Mouse (Mus musculus): ENCODE results near the gene Atp6v1g1.

The Atp6v1g1 gene

DNA sequence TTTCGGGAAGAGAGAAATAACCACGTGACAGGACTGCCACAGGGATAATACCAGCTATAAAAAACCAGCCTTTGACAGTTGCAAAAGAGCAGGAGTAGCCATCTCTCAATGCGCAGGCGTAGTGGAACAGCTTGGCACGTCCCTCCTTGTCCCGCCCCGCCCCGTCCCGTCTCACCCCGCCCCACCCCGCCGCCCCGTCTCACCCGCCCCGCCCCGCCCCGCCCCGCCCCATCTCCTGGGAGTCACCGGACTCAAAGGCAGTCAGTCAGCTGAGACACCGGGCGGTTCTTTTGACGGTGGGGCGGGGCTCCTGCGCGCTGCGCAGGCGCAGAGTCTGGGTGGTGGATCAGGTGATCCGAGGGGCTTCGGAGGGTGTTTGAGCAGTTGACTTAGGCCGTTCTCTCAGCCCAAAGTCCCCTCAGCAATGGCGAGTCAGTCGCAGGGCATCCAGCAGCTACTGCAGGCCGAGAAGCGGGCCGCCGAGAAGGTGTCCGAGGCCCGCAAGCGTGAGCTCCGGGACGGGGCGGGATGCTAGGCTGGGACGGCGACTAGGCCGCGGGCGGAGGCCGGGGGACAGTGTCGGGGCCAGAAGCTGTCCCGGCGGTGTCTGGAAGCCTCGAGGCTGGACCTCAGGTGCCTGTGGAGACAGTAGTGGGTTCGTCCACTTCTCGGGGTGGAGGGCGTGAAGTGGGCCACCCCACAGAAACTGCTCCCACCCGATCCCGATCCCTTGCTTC, at the start of gene Atp6v1g1:
Gene Atp6v1g1, plus strand, starts transcription at position 279 of the 737 bp plus-strand sequence.
- peak; percentile 95 for DNase-seq (ENCODE audit: low spot score)

DNA sequence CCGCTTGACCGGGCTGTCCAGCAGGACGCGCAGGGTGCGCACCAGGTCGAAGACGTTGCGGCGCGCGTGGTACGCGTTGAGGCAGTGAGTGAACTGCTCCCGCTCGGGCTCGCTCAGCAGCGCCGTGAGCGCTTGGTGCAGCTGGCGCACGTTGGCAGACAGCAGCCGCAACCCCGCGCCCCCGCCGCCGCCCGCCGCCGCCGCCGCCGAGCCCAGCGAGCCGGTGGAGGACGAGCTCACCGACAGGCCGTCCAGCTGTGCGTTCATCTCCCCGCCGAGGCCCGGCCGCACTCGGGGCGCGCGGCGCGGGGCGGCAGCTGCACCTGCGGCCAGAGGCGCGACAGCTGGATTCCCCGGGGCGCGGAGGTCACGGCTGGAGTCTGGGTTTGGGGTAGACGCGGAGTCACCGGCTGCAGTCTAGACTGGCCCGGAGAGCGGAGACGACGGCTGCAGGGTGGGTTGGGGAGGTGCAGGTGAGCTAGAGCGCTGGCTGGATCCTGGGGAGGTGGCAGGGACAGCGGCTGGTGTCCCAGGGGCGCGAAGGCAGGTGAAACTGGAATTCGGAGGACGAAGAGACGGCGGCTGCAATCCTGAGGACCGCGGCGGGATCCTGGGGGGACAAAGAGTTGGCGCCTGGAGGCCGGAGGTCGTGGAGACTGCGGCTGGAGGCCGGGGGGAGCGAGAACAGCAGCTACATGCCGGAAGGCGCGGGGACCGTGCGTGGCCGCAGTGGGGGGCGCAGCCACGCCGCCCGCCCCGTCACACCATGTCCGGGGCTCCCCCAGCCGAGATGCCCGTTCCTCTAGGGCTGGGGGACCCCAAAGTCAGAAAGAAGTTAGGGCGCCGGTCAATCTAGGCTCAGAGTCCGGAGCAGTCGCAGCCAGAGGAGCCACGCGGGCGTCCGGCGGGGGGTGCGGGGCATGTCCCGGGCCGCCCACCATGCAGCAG, 49.3 kb upstream of the Atp6v1g1 start:
- peak; percentile 32 for DNase-seq (ENCODE audit: low spot score)

DNA sequence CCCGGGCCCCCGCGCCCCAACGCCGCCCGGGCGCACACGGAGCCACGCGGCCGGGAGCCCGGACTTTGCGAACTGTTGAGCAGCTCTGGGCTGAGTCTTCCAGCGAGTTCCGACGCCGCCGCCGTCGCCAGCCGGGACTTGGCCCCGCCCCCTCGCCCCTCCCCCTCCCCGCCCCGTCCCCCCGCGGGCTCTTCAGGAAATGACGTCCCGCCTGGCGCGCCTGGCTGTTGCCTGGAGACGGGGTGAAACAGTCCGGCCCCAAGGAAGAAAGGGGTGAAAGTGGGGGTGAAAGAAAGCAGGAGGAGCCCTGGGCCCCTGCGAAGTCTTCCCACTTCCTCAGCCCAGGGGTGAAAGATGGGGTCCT, 48.7 kb upstream of the Atp6v1g1 start, which contains the start of gene Whrn:
Gene Whrn, minus strand, starts transcription at position 77 of the 364 bp plus-strand sequence.
- DNase-seq (ENCODE audit: low spot score) = peak; percentile 80

DNA sequence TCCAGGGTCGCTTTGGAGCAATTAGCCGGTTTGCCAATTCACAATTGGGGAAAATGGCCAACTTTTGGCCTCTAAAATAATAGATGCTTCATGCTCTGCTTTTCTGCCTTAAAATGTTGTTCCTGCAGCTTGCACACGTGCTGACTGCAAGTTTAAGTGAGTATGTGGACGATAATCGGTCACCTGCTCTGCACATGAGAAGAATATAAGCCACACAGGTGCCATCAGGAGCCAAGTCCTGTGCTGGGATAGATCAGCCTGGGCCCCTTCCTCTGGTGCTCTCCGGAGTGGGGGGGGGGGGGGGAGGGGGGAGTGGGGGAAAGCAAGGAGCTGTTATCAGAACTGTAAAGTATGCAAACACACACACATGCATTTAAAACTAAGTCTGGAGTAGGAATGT, 48.3 kb upstream of the Atp6v1g1 start:
- DNase-seq (ENCODE audit: low spot score) = no peak

DNA sequence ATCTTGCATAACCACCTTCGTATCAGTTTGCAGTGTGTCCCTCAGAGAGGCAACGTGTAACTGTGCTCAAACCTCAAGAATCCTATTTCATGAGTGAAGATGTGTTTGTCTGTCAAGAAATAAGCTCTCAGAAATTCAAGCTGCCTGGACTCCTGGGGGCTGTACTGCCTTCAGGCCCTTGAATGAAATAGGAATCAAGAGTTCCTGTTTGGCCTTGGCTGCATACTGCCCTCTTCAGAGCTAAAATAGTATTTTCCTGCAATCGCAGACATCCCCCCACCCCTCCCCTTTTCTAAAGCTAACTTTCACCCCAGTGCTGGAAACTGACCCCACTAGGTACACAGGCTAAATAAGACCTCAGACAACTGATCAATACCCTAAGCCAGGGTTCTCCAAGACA, 46.2 kb upstream of the Atp6v1g1 start:
- peak; percentile 52 for DNase-seq (ENCODE audit: low spot score)

DNA sequence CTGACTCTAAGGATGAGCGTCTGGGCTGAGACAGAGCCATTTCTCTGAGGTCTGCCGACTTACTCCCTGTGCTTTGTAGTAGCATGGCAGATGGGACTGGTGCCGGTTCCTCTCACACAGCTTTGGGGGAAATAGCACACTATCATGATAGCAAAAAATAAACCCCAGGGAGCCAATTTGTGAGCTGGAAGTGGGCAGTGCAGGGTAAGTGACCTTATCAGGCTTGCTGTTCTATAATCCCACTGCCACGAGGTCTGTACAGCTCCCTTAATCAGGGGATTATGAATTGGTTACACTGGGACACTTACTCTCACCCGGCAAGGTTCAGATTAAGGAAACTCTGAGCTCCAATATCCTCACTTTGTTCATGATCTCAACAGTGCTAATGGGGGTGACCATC, 43.5 kb upstream of the Atp6v1g1 start:
- DNase-seq (ENCODE audit: low spot score) = no peak

DNA sequence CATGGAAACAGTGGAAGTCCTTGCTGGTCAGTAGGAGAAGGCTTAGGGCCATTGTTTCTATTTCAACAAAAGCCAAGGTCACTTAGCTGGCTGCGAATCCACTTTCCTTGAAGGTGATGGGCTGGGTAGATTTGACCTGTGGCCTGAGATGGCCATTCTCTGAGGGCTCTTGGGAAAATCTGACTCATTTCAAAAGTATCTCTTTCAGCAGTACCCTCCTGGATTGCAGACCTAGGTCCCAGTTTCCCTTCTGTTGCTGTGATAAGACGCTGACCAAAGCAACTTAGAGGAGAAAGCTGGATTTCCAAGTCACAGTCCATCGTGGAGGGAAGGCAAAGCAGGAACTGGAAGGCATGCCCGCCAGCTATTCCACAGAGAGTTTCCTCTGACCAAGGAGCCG, 40.6 kb upstream of the Atp6v1g1 start:
- DNase-seq (ENCODE audit: low spot score) = no peak

DNA sequence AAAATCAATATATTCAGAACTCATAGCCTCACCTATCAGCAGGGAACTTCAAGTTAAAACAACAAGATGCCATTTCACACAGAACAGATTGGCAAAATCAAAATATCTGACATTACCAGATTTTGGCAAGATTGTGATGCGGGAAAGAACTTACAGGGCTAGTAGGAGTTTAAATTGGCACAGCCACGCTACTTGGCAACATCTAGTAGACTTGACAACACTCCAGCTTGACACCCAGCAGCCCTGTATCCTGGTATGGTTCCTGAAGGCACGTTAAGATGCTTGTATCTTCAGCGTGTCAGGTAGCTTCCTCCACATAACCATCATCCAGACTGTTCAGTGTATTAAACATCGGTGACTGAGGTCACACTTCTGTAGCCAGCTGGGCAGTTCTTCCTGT, 37.1 kb upstream of the Atp6v1g1 start:
- no peak for DNase-seq (ENCODE audit: low spot score)

DNA sequence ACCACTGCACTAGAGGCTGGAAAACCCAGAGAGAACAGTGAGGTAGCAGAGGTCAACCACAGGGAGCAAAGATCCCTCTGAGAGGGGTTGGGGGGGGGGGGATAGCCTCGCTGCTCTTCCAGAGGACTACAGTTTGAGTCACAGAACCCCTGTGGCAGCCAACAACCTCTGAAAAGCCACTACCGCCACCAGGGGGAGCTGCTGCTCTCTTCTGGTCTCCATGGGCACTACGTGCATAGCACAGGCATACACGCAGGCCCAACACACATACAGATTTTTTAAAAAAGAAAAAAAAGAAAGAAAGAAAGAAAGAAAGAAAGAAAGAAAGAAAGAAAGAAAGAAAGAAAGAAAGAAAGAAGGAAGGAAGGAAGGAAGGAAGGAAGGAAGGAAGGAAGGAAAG, 36.3 kb upstream of the Atp6v1g1 start:
- DNase-seq (ENCODE audit: low spot score) = peak; percentile 81

DNA sequence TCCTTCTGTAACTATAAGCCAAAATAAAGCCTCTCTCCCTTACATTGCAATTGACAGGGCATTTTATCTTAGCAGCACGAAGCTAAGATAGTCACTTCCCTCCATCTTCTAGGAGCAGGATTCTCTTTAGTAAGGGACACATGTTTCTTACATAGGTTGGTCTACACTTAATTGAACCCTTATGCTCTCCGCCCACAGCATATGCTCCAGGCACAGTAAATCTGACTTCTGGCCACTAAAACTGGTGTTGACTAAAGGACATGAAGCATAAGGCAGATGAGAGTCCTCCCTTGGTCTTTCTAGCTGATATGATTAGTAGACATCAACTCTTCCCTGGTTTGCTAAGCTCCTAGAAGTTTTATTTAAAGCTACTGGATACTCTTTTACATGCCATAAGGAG, 31.7 kb upstream of the Atp6v1g1 start:
- no peak for DNase-seq (ENCODE audit: low spot score)

DNA sequence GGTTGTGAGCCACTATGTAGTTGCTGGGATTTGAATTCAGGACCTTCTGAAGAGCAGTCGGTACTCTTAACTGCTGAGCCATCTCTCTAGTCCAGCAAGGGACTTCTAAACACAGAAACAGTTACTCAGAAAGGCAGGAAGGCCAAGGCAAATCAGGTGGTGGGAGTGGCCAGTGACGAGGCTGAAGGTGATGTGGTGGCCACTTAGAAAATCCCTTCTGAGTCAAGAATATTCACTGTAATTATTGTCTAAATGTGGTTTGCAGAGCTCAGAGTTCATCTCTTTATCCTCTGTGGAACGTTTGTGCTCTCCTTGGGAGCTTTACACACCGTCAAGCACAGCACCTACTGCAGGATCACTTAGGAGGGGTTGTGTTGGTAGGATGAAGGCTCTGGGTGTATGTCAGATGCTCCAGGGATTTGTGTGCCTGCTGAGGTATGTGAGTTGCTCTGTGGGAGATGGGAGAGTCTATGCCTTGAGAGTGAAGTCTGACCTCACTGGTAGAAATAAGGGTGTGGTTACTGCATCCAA, 30.1 kb upstream of the Atp6v1g1 start:
- DNase-seq (ENCODE audit: low spot score) = no peak

DNA sequence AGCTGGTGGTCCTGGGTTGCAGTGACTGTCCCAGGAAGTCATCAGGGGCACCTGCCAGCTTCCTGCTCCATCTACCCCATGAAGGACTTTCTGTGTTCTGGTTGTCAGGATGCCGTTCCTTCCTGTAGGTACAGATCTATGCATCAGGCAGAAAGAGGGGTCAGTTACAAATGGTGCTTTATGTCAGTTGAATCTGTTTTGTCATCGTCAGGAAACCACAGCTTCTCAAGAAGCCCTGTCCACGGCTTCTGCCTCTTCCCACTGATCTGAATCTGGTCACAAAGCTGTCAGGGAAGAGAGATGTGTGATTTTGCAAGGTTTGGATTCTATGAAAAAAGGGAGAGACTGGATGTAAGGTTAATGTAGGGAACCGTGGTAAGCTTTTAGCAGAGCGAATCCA, 29.6 kb upstream of the Atp6v1g1 start:
- DNase-seq (ENCODE audit: low spot score) = no peak

DNA sequence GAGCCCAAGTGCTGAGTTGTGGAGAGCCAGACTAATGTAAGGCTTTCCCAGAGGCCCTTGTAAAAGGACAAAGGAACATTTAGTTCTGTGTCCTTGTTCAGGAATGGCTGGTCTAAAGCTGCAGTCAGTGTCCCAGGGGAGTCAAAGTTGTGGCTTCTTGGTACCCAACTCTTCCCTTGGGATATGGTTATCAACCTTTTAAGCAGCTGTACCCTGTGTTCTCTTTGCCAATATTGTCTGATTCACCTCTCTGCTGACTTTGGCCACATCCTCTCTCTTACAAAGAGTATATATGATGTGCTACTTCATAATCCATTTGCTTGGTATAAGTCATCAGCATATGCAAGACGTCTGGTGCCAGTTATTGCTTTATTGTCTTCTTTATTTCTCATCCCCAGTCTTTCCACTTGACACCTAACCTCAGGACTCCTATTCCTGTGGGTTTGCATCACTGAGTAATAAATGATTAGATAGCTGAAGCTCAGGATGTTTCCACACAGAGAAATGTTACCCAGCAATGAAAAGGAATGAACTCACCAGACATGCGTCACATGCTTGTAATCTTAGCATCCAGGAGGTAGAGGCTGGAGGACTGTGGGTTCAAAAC, 22.7 kb upstream of the Atp6v1g1 start:
- DNase-seq (ENCODE audit: low spot score) = no peak

DNA sequence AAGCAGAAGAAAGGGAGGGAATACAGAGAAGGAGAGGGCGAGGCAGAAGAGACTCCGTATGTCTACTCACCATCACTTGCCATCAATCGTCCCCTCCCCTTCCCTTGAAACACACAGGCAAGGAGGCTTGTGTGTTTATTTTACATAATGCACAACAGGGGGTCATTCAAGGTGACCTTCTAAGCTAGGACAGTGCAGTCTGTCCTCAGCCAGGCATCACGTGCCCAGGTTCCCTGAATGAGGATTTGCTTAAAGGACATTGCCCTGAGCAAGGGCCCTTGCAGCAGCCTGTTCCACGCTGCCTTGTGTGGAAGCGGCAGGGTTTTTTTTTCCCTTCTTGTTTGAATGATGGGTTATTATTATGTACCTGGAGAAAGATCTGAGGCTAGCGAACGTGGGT, 19.1 kb upstream of the Atp6v1g1 start:
- DNase-seq (ENCODE audit: low spot score) = no peak

DNA sequence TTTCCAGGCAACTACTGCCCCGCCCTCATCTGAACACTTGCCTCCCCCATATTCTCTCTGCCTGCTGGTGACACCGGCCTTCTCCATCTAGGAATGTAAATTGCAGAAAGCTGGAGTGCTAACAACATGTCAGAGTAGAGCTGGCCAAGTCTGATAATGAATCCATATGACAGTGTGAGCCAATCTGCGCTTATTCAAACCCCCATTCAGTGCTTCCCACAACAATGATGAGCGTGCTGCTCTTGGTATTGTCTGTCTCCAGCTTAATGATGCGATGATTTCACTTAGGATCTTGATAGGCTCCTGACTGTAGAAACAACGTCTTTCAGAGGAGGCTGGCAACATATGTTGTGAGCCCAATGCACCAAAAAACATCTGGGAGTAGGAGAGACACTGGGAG, 15.6 kb upstream of the Atp6v1g1 start:
- peak; percentile 14 for DNase-seq (ENCODE audit: low spot score)

DNA sequence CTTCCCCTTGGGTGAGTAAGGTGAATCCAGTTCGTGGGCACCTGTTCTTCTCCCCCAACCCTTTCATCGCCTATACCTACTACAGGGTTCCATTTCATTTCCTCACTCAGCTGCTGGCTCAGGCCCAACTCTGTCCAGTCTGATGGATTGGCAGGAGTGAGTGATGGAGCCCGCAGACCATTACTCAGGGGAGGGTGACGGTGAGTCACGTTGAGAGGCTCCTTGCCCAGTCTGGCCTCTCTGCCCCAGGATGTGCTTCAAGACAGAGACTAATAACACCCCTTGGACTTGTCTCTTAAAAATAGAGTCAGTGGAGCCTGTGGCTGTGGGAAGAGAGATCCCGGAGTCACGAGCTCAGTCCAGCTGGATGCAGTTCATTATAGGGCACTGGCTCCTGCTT, 14.2 kb upstream of the Atp6v1g1 start:
- no peak for DNase-seq (ENCODE audit: low spot score)

DNA sequence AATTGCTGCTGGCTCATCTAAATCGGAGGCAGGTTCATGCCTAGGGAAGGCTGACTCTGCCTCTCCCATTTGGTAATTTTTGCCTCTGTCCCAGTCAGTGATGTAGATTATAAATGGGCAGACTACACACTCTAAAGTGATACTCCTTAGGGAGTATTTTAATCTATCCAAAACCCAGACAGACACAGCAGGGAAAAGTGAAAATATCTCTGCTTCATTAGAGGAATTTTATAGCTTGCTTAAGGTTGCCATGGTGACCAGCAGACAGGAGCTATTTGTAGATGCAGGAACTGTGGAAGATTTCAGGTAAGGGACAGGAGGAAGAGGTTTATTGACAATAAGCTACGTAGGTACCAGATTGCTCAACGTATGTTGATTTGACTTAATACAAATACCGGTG, 7.0 kb upstream of the Atp6v1g1 start:
- DNase-seq (ENCODE audit: low spot score) = no peak

DNA sequence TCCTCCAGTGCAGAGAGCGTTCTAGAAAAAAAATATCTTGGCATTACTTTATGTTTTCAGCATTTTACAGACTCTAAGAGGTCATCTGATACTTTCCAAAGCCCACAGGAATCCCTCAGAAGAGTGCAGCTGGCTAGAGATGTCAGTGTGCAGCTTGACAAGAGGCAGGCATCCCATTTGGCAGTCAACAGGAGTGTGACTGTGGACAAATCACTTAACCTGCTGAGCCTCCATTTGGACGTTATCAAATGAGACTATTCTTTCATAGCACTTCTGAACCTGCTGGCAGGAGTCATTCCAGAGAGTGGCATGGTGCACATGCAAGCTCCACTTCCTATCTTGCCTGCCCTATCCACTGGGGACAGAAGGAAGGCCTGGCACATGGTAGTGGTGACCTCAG, 2.4 kb upstream of the Atp6v1g1 start:
- DNase-seq (ENCODE audit: low spot score) = no peak

DNA sequence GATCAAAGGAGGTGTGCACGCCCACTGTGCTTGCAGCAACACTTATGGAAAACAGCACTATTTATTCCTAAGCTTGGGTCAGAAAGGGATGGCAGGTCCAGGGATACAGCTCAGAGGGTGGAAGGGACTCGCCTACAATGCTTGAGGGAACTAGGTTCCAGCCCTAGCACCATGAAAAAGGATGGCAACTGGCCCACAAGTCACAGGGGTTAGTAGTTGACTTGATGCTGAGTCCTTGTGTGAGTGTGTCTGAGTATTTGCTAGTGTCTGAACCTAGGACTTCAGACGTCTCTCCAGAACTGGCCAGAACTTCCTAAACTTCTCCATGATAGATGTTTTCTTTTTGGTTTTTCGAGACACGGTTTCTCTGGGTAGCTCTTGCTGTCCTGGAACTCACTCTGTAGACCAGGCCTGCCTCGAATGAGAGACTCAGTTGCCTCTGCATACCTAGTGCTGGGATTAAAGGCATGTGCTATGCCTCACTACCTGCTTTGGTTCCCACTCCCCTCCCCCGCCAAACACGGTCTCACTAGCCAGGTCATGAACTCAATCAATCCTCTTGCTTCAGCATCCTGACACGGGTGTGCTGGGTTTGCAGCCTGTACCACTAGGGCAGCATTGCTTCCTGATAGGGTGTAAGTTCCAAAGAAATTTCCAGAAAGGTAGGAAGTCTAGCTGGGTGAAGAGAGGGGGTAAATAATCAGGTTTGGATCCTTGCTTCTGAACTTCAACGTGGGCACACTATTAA, 652 bp upstream of the Atp6v1g1 start:
- no peak for DNase-seq (ENCODE audit: low spot score)

DNA sequence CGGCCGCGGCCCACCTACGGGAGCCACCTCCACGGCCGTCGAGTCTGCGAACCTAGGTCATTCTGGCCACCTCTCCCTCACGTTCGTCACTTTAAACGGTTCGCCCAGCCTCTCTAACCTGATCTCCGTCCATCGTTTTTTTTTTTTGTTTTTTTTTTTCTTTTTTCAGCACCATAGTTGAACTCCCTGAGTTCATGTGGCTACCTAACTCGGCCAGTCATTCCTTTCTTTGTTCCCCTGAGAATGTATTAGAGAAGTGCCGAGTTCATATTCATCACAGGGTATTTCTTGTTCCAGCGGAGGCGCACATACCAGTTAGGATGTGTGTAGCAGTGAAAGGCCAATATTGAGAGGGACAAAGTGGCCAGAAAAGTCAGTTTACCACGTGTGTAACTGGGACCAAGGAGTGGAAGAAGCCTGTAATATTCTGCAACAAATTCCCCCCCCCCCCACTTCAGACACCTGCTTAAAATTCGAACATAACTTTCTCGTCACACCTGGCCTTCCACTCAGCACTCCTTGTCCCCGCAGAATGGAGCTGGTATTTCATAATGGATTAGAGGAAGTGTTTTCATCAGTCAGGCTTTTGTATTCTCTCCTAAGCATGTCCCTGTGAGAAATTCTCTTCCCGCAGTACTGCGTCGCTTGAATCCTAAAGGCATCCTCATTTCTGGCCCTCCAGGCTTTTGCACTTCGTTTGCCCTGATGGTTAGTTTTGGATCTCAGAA, 823 bp downstream of the Atp6v1g1 start:
- no peak for DNase-seq (ENCODE audit: low spot score)

DNA sequence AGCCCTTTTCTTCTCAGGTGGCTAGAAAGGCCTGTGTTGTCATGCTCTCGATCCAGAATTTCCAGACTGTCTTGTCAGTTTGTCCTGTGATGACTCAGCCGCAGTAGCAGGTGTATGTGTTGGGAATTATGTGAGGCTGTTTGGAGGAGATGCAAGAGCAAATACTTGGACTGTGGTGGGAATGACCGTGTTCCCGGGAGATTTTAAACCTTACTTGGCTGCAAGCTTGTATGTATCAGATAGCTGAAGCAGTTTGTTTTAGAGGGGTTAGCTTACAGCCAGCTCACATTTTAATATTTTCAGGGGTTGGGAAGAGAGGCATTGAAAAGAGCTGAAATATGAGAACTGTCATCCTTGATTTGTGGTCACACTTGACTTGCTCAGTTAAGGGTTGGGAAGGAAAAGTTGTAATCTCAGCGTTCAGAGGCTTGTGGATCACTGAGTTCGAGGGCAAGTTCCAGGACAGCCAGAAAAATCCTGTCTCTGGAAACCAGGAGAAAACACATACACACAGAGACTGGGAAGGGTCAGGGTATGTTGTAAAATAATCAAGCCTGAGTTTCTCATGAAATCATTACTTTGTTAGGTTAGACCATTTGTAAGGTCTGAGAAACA, 2.0 kb downstream of the Atp6v1g1 start:
- no peak for DNase-seq (ENCODE audit: low spot score)
